Mouse (Mus musculus) heart, adult 2 months (tissue): ENCODE results near the gene Pold1. TPM values are rescaled to one million over a fixed set of nuclear protein-coding genes. Genes with fewer than 3 reads are reported as not detected.

Source experiments
- DNase-seq, 2 experiments: peaks; one replicate each; pipeline ENCODE4 v3.0.0; 2021
- H3K27ac ChIP-seq: fragments of 200-600 bp; 2 replicates; pipeline ENCODE4 v1.8.1; 2022
- H3K27me3 ChIP-seq: fragments of 200-500 bp; 2 replicates; pipeline ENCODE4 v1.6.1; 2012; ENCODE audit warnings: mild to moderate bottlenecking, low read length, inconsistent platforms, mixed read lengths; ENCODE audit not compliant: control insufficient read depth, insufficient read depth
- H3K36me3 ChIP-seq: fragments of 200-500 bp; 2 replicates; pipeline ENCODE4 v1.6.1; 2012; ENCODE audit warnings: low read length, inconsistent platforms; ENCODE audit not compliant: control insufficient read depth, insufficient read depth
- H3K4me1 ChIP-seq: fragments of 200-500 bp; 2 replicates; pipeline ENCODE4 v1.6.1; 2011; ENCODE audit warnings: low read length; ENCODE audit not compliant: control insufficient read depth, insufficient read depth
- H3K4me3 ChIP-seq: fragments of 200-600 bp; 2 replicates; pipeline ENCODE4 v1.8.1; 2022
- H3K79me2 ChIP-seq: fragments of 200-500 bp; replicated peaks from 2 replicates; pipeline ENCODE4 v1.6.1; 2012; ENCODE audit warnings: mild to moderate bottlenecking, inconsistent platforms, low read length, moderate library complexity, mixed read lengths; ENCODE audit not compliant: control insufficient read depth, insufficient read depth
- H3K9ac ChIP-seq: fragments of 200-500 bp; 2 replicates; pipeline ENCODE4 v1.6.1; 2012; ENCODE audit warnings: low read depth, mild to moderate bottlenecking, control low read depth, inconsistent platforms, low read length, mixed read lengths
- CTCF ChIP-seq: fragments of 200-600 bp; IDR thresholded peaks from 2 replicates; pipeline ENCODE4 v1.8.1; 2022; ENCODE audit warnings: antibody characterized with exemption, mild to moderate bottlenecking, moderate library complexity
- EP300 ChIP-seq: fragments of 200-500 bp; IDR thresholded peaks from 2 replicates; pipeline ENCODE4 v1.6.1; 2011; ENCODE audit warnings: low read depth, low read length, control low read depth; ENCODE audit not compliant: insufficient read depth
- POLR2A ChIP-seq: fragments of 200-500 bp; IDR thresholded peaks from 2 replicates; pipeline ENCODE4 v1.6.1; 2011; ENCODE audit warnings: mild to moderate bottlenecking, low read depth, low read length, control low read depth; ENCODE audit not compliant: insufficient read depth
- WGBS: fragments of 180-500 bp; shearing (Covaris S2); methylation state at CpG from one replicate; pipeline ENCODE4 v1.1.7; 2018; 5-methylcytosine and 5-hydroxymethylcytosine counted together
- intact Hi-C: fragments of 180-260 bp; cut with DNase I; formaldehyde crosslinking; loops from one replicate; pipeline ENCODE4 v1.15.1; 2025
- polyA plus RNA-seq: library from polyadenylated mRNA; depleted of rRNA; stranded (reverse); fragments of >200 nt; gene quantifications from 2 replicates; pipeline ENCODE4 v1.2.3, GENCODE M21; 2012
- total RNA-seq, 2 experiments: library from RNA; stranded (reverse); gene quantifications; 2 replicates each; pipeline ENCODE4 v1.2.3; 2021

Gene Pold1
- total and polyA plus RNA-seq, 3 experiments: 10.8 to 15.5 (median 11.7) TPM

DNA sequence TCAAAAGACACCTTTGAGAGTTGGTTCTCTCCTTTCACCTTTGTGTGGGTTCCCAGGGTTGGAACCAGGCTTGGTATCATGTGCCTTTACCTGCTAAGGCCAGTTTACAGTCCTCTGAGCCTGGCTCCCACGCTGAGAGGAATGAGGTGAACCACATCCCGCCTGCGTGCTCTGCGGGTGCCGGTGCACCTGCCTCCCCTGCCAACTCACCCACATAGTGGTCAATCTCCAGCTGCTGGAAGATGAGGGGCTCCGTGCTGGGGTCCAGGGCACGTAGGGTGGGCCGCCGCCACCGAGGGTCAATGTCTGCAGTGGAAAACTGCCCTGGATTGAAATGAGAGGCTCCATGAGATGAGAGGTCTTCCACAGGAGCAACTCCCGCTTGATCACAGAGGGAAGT is 6.1 kb downstream of the Pold1 start:
- intact Hi-C loops: no loop called here
- Histone ChIP-seq H3K4me3 (no peak overlapping the region), H3K4me1 (peaks cover under 1% of the 10 kb centered on the region), H3K36me3 (no peaks in the 10 kb centered on the region), H3K27me3 (no peaks in the 10 kb centered on the region), H3K27ac (no peak overlapping the region), H3K79me2 (no peaks in the 10 kb centered on the region), H3K9ac (no peak overlapping the region)
- DNase-seq: no peak
- WGBS: 95% methylated on average over 11 of the region's 11 CpGs
- TF ChIP-seq POLR2A (no peak), EP300 (no peak), CTCF (no peak)

DNA sequence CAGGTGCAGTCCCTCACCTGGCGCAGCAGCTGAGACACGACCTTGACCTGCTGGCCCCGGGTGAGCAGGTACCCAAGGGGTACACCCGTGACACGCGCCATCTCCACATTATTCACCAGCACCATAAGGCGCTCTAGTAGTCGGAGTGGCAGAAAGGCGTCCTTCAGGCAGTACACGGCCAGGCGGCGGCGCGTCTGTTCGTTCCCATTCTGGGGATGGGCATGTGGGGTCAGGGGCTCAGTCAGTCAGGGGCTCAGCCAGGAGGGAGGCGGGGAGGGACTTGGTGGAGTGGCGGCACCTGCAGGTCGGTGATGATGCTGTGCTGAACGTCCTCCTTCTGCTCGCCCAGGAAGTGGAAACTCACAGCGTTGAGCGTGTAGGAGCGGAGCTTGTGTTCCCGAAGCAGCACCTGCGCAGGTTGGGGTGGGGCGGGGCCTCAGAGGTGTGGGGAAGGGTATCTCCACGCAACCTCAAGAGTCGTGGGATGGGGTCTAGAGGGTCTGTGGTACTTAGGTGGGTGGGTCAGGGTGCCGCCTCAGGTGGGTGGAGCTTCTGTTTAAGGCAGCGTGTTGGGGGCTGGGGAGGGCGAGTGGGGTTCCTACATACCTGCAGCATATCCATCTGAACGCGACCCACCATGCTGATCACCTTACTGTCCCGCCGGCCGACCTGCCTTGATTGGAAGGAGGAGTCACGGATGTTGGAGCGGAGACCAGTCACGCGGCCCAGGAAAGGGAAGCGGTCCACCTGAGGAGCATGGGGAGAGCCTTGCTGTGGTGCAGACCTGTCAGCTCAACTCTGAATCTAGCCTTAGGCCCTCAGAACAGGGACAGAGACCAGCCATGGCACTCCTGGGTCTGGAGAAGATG is 9.7 kb downstream of the Pold1 start:
- DNase-seq: no peak
- H3K27ac ChIP-seq: no peak overlapping the region
- no peak for TF ChIP-seq EP300
- no peak for TF ChIP-seq POLR2A
- TF ChIP-seq CTCF: no peak
- no peak overlapping the region for H3K4me3 ChIP-seq
- no peak overlapping the region for H3K9ac ChIP-seq
- no peaks in the 10 kb centered on the region for H3K27me3 ChIP-seq
- H3K4me1 ChIP-seq: no peaks in the 10 kb centered on the region
- H3K36me3 ChIP-seq: no peaks in the 10 kb centered on the region
- 93% methylated on average over 41 of the region's 41 CpGs for WGBS
- intact Hi-C loops: no loop called here
- no peaks in the 10 kb centered on the region for H3K79me2 ChIP-seq

DNA sequence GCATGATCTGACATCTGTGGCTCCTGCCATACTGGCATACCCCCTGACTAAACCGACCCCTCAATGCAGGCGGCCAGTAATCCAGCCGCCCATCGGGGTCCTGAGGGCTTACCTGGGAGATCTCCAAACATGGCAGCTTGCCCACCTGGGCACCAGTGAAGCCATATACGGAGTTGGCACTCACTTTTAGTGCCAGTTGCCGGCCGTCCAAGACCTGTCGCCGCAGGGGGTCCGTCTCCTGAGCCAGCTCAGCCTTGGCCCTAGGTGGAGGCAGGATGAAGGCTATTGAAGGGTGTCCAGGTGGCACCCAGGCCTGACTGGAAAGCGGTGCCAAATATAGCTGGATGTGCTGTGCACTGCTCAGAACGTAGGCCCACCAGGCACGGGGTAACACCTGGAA is 11.2 kb downstream of the Pold1 start:
- 92% methylated on average over 13 of the region's 13 CpGs for WGBS
- Histone ChIP-seq H3K79me2 (no peaks in the 10 kb centered on the region), H3K4me1 (no peaks in the 10 kb centered on the region), H3K27me3 (no peaks in the 10 kb centered on the region), H3K4me3 (no peak overlapping the region), H3K27ac (no peak overlapping the region), H3K36me3 (no peaks in the 10 kb centered on the region), H3K9ac (no peak overlapping the region)
- no peak for TF ChIP-seq CTCF
- no peak for TF ChIP-seq POLR2A
- no peak for TF ChIP-seq EP300
- intact Hi-C loops: no loop called here
- no peak for DNase-seq

DNA sequence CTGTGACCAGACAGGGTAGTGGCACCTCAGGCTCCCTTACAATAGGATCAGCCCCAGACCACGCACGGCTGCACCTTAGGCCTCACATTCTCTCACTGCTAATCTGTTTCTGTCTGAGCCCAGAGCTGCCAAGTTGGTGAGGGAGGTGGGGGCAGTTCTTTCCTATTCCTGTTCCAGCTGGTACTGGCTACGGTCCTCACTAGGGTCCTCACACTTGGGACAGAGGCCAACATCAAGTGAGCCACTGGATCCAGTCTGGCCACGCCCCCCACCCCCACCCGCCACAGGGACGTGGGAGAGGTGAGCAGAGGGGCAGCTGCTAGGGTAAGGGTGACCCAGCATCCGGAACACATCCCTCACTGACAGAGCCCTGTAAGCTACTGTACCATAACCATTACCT is 11.6 kb downstream of the Pold1 start:
- TF ChIP-seq CTCF (no peak), POLR2A (no peak), EP300 (no peak)
- intact Hi-C loops: no loop called here
- no peak overlapping the region for H3K4me3 ChIP-seq
- no peaks in the 10 kb centered on the region for H3K79me2 ChIP-seq
- no peak overlapping the region for H3K9ac ChIP-seq
- H3K36me3 ChIP-seq: no peaks in the 10 kb centered on the region
- 70% methylated on average over 7 of the region's 7 CpGs for WGBS
- no peak overlapping the region for H3K27ac ChIP-seq
- no peaks in the 10 kb centered on the region for H3K27me3 ChIP-seq
- no peaks in the 10 kb centered on the region for H3K4me1 ChIP-seq
- no peak for DNase-seq

DNA sequence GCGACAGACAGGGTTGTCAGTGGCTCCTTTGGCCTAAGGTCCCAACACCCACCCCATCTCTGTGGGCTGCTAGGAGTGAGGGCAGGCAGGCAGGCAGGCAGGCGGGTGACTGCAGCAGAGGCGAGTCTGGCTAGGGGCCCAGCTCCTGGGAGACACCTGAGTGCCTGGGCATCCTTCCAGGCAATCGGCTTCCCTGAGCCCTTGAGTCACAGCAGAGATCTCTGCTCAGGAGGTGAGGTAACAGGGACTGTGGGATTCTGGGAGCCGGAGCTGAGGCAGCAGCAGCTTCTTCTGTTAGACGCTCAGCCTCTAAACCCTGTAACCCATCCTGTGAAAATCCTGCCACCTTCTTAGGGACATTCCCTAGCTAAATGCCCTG is 12.1 kb downstream of the Pold1 start:
- intact Hi-C loops: no loop called here
- H3K4me1 ChIP-seq: no peaks in the 10 kb centered on the region
- no peak for TF ChIP-seq POLR2A
- TF ChIP-seq EP300: no peak
- TF ChIP-seq CTCF: no peak
- no peak overlapping the region for H3K4me3 ChIP-seq
- H3K36me3 ChIP-seq: no peaks in the 10 kb centered on the region
- no peaks in the 10 kb centered on the region for H3K79me2 ChIP-seq
- no peak overlapping the region for H3K9ac ChIP-seq
- H3K27me3 ChIP-seq: no peaks in the 10 kb centered on the region
- WGBS: 60% methylated on average over 6 of the region's 6 CpGs
- peak in 1 of 2 experiments; percentile 32 for DNase-seq
- no peak overlapping the region for H3K27ac ChIP-seq

DNA sequence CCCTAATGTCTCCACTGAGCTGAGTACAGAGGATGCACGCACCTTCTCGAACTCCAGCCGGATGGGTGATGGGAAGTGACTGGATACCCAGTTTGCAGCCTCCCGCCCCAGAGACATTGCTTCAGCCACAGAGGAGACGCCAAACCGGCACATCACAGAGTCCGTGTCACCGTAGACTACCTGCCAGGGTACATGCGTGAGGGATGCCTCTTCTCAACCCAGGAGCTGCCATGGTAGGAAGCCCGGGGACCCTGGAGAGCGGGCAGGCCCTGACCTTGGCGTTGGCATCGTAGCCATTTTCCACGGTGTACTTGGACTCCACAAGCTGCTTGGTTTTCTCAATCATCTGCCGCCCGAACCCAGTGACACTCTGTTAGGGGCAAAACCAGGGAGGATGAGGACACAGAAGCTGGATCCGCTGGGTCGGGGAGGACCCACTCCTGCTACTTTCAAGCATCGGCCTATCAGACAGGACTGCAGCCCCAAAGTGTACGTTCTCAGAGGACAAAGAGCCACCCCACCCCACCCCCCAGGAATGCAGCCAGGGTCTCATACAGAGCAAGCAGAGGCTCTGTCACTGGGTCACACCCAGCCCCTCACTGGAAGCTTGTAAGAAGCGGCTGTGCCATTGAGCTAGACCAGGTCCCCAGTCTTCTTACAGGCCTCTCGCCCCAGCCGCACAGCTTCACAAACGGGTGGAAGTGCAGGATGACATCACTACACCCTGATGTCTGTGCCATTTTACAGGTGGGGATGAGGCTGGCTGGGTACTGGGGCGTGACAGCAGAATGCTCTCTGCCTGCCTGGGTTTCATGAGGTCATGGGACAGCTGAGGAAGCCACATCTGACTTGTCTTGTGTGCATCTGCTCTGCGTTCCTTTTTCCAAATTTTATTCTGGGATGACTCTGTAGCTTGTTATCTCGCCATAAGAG is 12.7 kb downstream of the Pold1 start:
- Histone ChIP-seq H3K27me3 (no peaks in the 10 kb centered on the region), H3K9ac (no peak overlapping the region), H3K4me3 (no peak overlapping the region), H3K36me3 (no peaks in the 10 kb centered on the region), H3K27ac (no peak overlapping the region), H3K4me1 (no peaks in the 10 kb centered on the region), H3K79me2 (no peaks in the 10 kb centered on the region)
- 90% methylated on average over 27 of the region's 27 CpGs for WGBS
- intact Hi-C loops: no loop called here
- TF ChIP-seq CTCF (no peak), POLR2A (no peak), EP300 (no peak)
- no peak for DNase-seq
